Mouse (Mus musculus) limb, embryonic 14.5 days (tissue): Measurements from ENCODE around the gene Dnajc28. TPM values are rescaled to one million over a fixed set of nuclear protein-coding genes. Genes with fewer than 3 reads are reported as not detected.

Experiments used
- ATAC-seq: fragments of 200-750 bp; cut with Nextera tagmentation; 2 replicates; pipeline ENCODE4 v1.8.0; 2017; ENCODE audit warnings: low read depth, moderate number of reproducible peaks, moderate TSS enrichment; ENCODE audit not compliant: low FRiP score
- DNase-seq: peaks from one replicate; pipeline ENCODE4 v3.0.0-alpha.2; 2015; ENCODE audit warnings: low spot score
- H3K27ac ChIP-seq: fragments of 300-500 bp; sonication (generic); replicated peaks from 2 replicates; pipeline ENCODE4 v1.5.1; 2014; ENCODE audit warnings: low read depth, mild to moderate bottlenecking, low read length, moderate library complexity, mixed read lengths
- H3K27me3 ChIP-seq: fragments of 300-500 bp; sonication (generic); 2 replicates; pipeline ENCODE4 v1.6.1; 2014; ENCODE audit warnings: low read length, mixed read lengths; ENCODE audit not compliant: control insufficient read depth, insufficient read depth
- H3K36me3 ChIP-seq: fragments of 300-500 bp; sonication (generic); 2 replicates; pipeline ENCODE4 v1.6.1; 2014; ENCODE audit warnings: mild to moderate bottlenecking, low read length, moderate library complexity, mixed read lengths; ENCODE audit not compliant: control insufficient read depth, insufficient read depth
- H3K4me1 ChIP-seq: fragments of 300-500 bp; sonication (generic); 2 replicates; pipeline ENCODE4 v1.6.1; 2014; ENCODE audit warnings: antibody characterized with exemption, low read length, mixed read lengths; ENCODE audit not compliant: control insufficient read depth, insufficient read depth
- H3K4me2 ChIP-seq: fragments of 300-500 bp; sonication (generic); replicated peaks from 2 replicates; pipeline ENCODE4 v1.6.1; 2014; ENCODE audit warnings: low read depth, mild to moderate bottlenecking, low read length, moderate library complexity; ENCODE audit not compliant: severe bottlenecking
- H3K4me3 ChIP-seq: fragments of 300-500 bp; sonication (generic); replicated peaks from 2 replicates; pipeline ENCODE4 v1.5.1; 2014; ENCODE audit warnings: low read length
- H3K9ac ChIP-seq: fragments of 300-500 bp; sonication (generic); 2 replicates; pipeline ENCODE4 v1.6.1; 2014; ENCODE audit warnings: mild to moderate bottlenecking, low read depth, low read length, moderate library complexity; ENCODE audit not compliant: severe bottlenecking
- H3K9me3 ChIP-seq: fragments of 300-500 bp; sonication (generic); 2 replicates; pipeline ENCODE4 v1.6.1; 2016; ENCODE audit warnings: low read length; ENCODE audit not compliant: control insufficient read depth
- POLR2A ChIP-seq: fragments of 200-500 bp; IDR thresholded peaks from 2 replicates; pipeline ENCODE4 v1.8.0; 2012; ENCODE audit warnings: inconsistent platforms, mild to moderate bottlenecking, moderate library complexity, borderline replicate concordance; ENCODE audit not compliant: insufficient read depth, insufficient read length; ENCODE audit errors: extremely low read depth
- WGBS: fragments of 180-500 bp; shearing (Covaris S2); extraction: QIAGEN DNeasy Blood & Tissue Kit; methylation state at CpG from one replicate; pipeline ENCODE4 v1.1.7; 2014; 5-methylcytosine and 5-hydroxymethylcytosine counted together
- polyA plus RNA-seq, 2 experiments: library from polyadenylated mRNA; depleted of rRNA in 1 of 2; stranded (reverse) in 1 of 2; unstranded in 1 of 2; fragments of >200 nt; fragmentation: Nextera tagmentation in 1 of 2; extraction: Ambion mirVana in 1 of 2; gene quantifications; 2 replicates each; pipeline versions ENCODE4 v1.2.1 to v1.2.3; 2012 to 2014

Gene Dnajc28
- polyA plus RNA-seq, 2 experiments, result 1.7 to 2.9 TPM

DNA sequence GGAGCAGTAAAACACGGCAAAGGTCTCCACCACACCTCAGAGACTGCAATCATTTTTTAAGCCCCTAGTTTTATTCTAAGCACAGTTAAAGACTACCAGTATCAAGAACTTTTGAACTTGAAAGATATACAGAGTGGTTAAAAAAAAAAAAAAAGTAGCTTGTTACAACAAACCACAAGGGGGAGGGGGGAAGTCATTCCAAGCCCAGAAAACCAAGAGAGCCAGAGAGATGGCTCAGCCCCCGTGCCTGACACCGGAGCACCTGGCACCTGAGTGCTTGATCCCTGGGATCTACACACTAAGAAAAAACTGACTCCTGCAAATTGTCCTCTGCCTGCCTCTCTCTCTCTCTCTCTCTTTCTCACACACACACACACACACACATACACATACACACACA lies 25.6 kb downstream of the Dnajc28 start:
- TF ChIP-seq POLR2A, result no peak

DNA sequence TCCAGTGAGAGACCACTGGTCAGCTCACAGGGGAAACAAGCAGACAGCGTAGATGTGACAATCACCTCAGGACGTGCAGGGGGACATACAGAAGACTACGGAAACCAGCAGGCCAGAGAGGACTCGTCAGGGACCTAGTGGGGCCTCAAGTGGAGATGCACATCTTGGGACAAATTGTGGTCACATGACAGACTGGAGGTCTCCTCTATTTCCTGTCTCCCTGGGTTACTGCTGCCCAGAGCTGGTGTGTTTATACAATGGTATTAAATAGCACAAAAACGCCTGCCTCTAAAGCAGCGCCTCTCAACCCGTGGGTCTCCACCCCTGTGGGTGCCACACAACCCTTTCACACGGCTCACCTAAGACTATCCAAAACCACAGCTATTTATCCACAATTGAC lies 26.7 kb downstream of the Dnajc28 start:
- no peak overlapping the region for H3K9ac ChIP-seq
- no peak for ATAC-seq

More for the DNA sequence above, 25.6 kb downstream of the Dnajc28 start:
- no peaks in the 10 kb centered on the region for H3K27me3 ChIP-seq
- no peak overlapping the region for H3K4me3 ChIP-seq
- ATAC-seq, result no peak
- peaks cover 3% of the 10 kb centered on the region; the same call in 1 of the 2 replicates for H3K4me1 ChIP-seq
- no peak overlapping the region for H3K4me2 ChIP-seq
- H3K36me3 ChIP-seq, result no peaks in the 10 kb centered on the region
- DNase-seq, result no peak
- H3K9me3 ChIP-seq, result no peaks in the 10 kb centered on the region
- H3K9ac ChIP-seq, result no peak overlapping the region
- no peak overlapping the region for H3K27ac ChIP-seq
- 55% methylated on average over 3 of the region's 3 CpGs for WGBS

DNA sequence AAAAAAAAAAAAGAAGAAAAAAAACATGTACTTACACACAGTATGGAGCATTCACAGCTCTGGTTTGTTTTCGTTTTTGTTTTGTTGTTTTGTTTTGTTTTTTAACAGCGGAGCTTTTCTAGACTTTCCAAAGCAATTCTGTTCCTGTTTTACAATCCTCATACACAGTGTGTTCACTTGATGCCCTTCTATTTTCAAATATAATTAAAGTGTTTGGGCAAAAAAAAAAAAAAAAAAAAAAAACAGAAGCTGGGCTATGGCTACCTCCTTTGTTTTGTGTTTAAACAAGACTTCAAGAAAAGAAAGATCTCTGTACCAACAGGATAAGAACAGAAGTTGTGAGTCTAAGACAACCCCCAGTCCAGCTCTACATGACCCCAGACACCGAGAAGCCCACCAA lies 30.1 kb downstream of the Dnajc28 start:
- H3K9me3 ChIP-seq, result no peaks in the 10 kb centered on the region
- no peak overlapping the region for H3K27ac ChIP-seq
- no peak for TF ChIP-seq POLR2A
- no peaks in the 10 kb centered on the region for H3K4me1 ChIP-seq
- H3K4me2 ChIP-seq, result no peak overlapping the region
- no peak overlapping the region for H3K9ac ChIP-seq
- H3K36me3 ChIP-seq, result 0 out of 2 replicates have a peak, but pooled peaks cover 5% of the 10 kb centered on the region
- WGBS, result 93% methylated on average over 3 of the region's 3 CpGs
- H3K27me3 ChIP-seq, result no peaks in the 10 kb centered on the region
- DNase-seq, result no peak
- no peak for ATAC-seq
- no peak overlapping the region for H3K4me3 ChIP-seq

More for the DNA sequence above, 26.7 kb downstream of the Dnajc28 start:
- peaks cover 3% of the 10 kb centered on the region; the same call in 1 of the 2 replicates for H3K4me1 ChIP-seq
- no peaks in the 10 kb centered on the region for H3K9me3 ChIP-seq
- no peak overlapping the region for H3K4me2 ChIP-seq
- H3K27me3 ChIP-seq, result no peaks in the 10 kb centered on the region
- DNase-seq, result no peak
- no peak overlapping the region for H3K4me3 ChIP-seq
- no peaks in the 10 kb centered on the region for H3K36me3 ChIP-seq
- H3K27ac ChIP-seq, result no peak overlapping the region
- 63% methylated on average over 8 of the region's 8 CpGs for WGBS
- TF ChIP-seq POLR2A, result no peak

DNA sequence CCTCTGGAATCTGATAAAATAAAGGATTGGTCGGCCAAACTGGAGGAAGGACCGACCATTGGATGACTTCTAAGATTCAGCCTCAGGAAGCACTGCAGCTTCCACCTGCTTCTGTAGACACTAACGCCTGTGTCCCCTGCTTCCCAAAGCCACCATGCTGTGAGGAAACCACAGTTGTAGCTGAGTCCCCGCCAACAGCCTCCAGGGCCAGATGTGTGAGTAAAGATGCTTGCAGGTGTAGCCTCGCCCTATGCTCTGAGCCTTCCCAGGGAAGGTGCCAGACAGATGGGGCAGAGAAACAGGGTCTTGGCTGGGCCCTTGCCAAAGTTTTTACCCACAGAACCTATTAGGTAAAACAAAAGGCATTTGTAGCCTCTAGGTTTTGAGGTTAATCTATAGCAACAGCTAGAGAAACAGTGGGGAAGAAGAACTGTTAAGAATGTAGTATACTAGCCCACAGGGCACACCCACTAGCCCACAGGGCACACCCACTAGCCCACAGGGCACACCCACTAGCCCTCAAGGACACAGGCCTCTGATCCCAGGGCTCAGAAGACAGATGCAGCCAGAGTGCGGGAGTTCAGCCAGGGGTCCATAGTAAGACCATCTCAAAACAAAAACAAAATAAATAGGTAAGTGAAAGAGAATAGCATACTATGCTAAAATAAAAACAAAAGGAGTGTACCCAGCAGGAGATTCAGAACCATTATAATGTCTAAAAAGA lies 30.9 kb downstream of the Dnajc28 start:
- WGBS, result 64% methylated on average over 6 of the region's 6 CpGs
- no peaks in the 10 kb centered on the region for H3K4me1 ChIP-seq
- TF ChIP-seq POLR2A, result no peak
- H3K27me3 ChIP-seq, result no peaks in the 10 kb centered on the region
- peaks cover 5% of the 10 kb centered on the region; the same call in 1 of the 2 replicates for H3K36me3 ChIP-seq
- no peaks in the 10 kb centered on the region for H3K9me3 ChIP-seq
- ATAC-seq, result no peak
- H3K27ac ChIP-seq, result no peak overlapping the region
- no peak for DNase-seq
- H3K9ac ChIP-seq, result no peak overlapping the region
- H3K4me2 ChIP-seq, result no peak overlapping the region
- no peak overlapping the region for H3K4me3 ChIP-seq

DNA sequence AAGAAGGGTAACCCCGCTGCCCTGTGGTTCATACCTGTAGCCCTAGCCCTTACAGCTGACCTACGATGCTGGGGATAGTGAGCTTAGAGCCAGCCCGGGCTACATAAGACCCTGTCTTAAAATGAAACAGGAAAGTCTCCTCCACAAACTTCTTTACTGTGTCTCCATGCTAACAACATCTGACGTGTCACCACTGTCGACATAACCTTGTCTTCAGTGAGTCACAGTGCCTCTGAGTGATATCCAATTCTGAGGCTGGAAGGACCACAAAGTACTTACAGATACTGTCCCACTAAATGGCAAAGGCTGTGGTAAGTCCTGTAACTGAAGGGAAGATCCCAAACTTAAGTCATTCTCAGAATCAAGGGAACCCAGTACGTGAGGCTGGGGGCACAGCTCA lies 32.6 kb downstream of the Dnajc28 start:
- peaks cover 9% of the 10 kb centered on the region; the same call in 1 of the 2 replicates for H3K36me3 ChIP-seq
- WGBS, result 90% methylated on average over 6 of the region's 6 CpGs
- H3K4me1 ChIP-seq, result no peaks in the 10 kb centered on the region
- no peaks in the 10 kb centered on the region for H3K27me3 ChIP-seq
- H3K9ac ChIP-seq, result no peak overlapping the region
- DNase-seq (no peak), ATAC-seq (no peak)
- no peaks in the 10 kb centered on the region for H3K9me3 ChIP-seq
- H3K4me3 ChIP-seq, result no peak overlapping the region
- H3K4me2 ChIP-seq, result no peak overlapping the region
- no peak overlapping the region for H3K27ac ChIP-seq
- TF ChIP-seq POLR2A, result no peak
